Mouse (Mus musculus) kidney, postnatal 36 days (tissue): ENCODE measurements around the gene Ifna11.
"Not testable (repeated sequence)": the region's sequence is repeated elsewhere in the genome, so short reads cannot be mapped to it uniquely, and the experiment has no call there.

ENCODE experiments used
- DNase-seq, 2 experiments: peaks; one replicate each; pipeline ENCODE4 v3.0.0; 2021 to 2022; ENCODE audit warnings: mixed read lengths in 2 of 2

Ifna11 gene

GRCm38 (mm10) chr4:88819659-88820058 lies at the start of gene Ifna11:
TSS of gene Ifna11 (plus strand) at chr4:88819959.
- no peak for DNase-seq

GRCm38 (mm10) chr4:88773534-88773933 lies 46.2 kb upstream of the Ifna11 start, which contains the start of gene Gm13290:
TSS of gene Gm13290 (plus strand) at chr4:88773834.
- not testable (repeated sequence) for DNase-seq

- DNase-seq: not testable (repeated sequence)
Measured at GRCm38 (mm10) chr4:88776622-88777021, 43.1 kb upstream of the Ifna11 start, which contains the start of gene Gm13289. TSS of gene Gm13289 (plus strand) at chr4:88776922.

DNA sequence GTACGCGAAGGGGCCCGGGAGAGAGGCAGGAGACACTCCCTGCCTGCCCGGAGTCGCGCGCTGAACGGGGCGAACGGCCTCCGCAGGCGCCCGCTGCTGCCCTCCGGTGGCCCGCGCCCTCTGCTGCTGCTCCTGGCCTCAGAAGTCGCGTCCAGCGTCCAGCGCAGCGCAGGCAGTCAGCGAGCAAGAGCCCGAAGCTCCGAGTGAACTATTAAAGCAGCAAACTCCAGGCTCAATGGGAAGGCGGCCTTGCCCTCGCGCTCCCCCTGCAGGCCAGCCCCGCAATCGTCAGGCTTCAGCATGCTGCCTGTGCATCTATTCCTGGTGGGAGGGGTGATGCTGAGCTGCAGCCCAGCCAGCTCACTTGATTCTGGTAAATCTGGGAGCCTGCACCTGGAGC lies 40.2 kb upstream of the Ifna11 start, which contains the start of gene Gm13272:
TSS of gene Gm13272 (plus strand) at position 301 of the 400 bp plus-strand sequence.
- not testable (repeated sequence) for DNase-seq

DNA sequence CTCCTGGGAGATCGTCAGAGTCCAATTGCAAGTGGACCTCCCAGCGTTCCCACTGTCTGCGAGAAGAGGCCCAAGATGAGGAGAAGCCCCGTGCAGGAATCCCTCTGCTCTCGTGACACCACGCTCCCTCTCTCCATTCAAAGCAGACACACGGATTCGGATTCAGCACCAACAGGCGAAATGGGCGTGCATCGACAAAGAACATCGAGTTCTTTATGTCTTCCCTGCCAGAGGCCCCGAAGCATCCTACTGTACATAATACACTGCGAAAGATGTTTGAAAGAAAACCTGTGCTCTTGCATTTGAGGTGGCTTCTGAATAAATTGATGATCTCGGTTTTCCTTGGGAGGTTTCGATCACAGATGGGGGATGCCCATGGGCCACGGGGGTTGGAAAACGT lies 39.4 kb upstream of the Ifna11 start:
- DNase-seq: not testable (repeated sequence)

DNA sequence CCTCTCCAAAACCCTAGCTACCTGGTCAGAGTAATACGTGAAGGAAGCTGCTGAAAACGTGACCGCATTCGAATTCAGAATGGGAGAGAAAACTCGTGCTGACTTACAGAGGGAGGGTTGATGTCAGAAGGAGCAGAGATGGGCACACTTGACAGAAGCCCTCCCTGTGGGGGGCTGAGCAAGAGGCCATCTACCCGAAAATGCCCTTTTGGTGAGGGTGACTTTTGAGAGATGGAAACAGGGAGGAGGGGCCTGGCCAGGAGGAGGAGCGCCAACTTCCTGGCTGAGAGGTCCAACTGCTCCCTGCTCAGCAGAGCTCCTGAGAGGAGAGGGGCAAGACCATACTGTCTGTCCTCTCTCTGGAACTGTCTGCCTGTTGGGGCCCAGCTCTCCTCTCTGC lies 37.9 kb upstream of the Ifna11 start, which contains the start of gene Ifnz:
TSS of gene Ifnz (plus strand) at position 301 of the 400 bp plus-strand sequence.
- DNase-seq: not testable (repeated sequence)

DNA sequence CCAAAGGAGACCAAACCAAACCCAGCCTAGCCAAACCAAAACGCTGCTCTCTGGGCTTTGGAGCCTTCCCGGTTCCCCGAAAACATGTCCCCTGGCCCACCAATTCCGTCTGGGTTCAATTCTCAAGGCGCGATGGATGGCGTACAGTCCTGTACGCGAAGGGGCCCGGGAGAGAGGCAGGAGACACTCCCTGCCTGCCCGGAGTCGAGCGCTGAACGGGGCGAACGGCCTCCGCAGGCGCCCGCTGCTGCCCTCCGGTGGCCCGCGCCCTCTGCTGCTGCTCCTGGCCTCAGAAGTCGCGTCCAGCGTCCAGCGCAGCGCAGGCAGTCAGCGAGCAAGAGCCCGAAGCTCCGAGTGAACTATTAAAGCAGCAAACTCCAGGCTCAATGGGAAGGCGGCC lies 37.4 kb upstream of the Ifna11 start:
- peak; percentile 19 to 28 for DNase-seq

DNA sequence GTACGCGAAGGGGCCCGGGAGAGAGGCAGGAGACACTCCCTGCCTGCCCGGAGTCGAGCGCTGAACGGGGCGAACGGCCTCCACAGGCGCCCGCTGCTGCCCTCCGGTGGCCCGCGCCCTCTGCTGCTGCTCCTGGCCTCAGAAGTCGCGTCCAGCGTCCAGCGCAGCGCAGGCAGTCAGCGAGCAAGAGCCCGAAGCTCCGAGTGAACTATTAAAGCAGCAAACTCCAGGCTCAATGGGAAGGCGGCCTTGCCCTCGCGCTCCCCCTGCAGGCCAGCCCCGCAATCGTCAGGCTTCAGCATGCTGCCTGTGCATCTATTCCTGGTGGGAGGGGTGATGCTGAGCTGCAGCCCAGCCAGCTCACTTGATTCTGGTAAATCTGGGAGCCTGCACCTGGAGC lies 34.4 kb upstream of the Ifna11 start, which contains the start of gene Gm13276:
TSS of gene Gm13276 (plus strand) at position 301 of the 400 bp plus-strand sequence.
- DNase-seq: not testable (repeated sequence)

- peak; percentile 77 for DNase-seq
Measured at GRCm38 (mm10) chr4:88788402-88788801, 31.4 kb upstream of the Ifna11 start, which contains the start of gene Gm13277. TSS of gene Gm13277 (plus strand) at chr4:88788632.

DNA sequence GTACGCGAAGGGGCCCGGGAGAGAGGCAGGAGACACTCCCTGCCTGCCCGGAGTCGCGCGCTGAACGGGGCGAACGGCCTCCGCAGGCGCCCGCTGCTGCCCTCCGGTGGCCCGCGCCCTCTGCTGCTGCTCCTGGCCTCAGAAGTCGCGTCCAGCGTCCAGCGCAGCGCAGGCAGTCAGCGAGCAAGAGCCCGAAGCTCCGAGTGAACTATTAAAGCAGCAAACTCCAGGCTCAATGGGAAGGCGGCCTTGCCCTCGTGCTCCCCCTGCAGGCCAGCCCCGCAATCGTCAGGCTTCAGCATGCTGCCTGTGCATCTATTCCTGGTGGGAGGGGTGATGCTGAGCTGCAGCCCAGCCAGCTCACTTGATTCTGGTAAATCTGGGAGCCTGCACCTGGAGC lies 28.5 kb upstream of the Ifna11 start, which contains the start of gene Gm13278:
TSS of gene Gm13278 (plus strand) at position 301 of the 400 bp plus-strand sequence.
- not testable (repeated sequence) for DNase-seq

DNA sequence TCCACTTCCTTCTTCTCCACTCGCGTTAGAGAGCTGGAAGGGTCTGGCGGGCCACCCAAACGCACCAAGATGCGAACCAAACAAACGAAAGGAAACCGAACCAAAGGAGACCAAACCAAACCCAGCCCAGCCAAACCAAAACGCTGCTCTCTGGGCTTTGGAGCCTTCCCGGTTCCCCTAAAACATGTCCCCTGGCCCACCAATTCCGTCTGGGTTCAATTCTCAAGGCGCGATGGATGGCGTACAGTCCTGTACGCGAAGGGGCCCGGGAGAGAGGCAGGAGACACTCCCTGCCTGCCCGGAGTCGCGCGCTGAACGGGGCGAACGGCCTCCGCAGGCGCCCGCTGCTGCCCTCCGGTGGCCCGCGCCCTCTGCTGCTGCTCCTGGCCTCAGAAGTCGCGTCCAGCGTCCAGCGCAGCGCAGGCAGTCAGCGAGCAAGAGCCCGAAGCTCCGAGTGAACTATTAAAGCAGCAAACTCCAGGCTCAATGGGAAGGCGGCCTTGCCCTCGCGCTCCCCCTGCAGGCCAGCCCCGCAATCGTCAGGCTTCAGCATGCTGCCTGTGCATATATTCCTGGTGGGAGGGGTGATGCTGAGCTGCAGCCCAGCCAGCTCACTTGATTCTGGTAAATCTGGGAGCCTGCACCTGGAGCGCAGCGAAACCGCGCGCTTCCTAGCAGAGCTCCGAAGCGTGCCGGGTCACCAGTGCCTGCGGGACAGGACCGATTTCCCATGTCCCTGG lies 25.7 kb upstream of the Ifna11 start, which contains the start of gene Gm13275:
TSS of gene Gm13275 (plus strand) at position 552 of the 740 bp plus-strand sequence.
- DNase-seq: peak; percentile 14 to 46

- not testable (repeated sequence) for DNase-seq
Measured at GRCm38 (mm10) chr4:88797097-88797496, 22.7 kb upstream of the Ifna11 start, which contains the start of gene Gm13279. TSS of gene Gm13279 (plus strand) at chr4:88797397.

DNA sequence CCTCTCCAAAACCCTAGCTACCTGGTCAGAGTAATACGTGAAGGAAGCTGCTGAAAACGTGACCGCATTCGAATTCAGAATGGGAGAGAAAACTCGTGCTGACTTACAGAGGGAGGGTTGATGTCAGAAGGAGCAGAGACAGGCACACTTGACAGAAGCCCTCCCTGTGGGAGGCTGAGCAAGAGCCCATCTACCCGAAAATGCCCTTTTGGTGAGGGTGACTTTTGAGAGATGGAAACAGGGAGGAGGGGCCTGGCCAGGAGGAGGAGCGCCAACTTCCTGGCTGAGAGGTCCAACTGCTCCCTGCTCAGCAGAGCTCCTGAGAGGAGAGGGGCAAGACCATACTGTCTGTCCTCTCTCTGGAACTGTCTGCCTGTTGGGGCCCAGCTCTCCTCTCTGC lies 20.4 kb upstream of the Ifna11 start, which contains the start of gene Gm13285:
TSS of gene Gm13285 (plus strand) at position 301 of the 400 bp plus-strand sequence.
- not testable (repeated sequence) for DNase-seq

GRCm38 (mm10) chr4:88802954-88803353 lies 16.8 kb upstream of the Ifna11 start, which contains the start of gene Gm13287:
TSS of gene Gm13287 (plus strand) at chr4:88803254.
- not testable (repeated sequence) for DNase-seq

DNA sequence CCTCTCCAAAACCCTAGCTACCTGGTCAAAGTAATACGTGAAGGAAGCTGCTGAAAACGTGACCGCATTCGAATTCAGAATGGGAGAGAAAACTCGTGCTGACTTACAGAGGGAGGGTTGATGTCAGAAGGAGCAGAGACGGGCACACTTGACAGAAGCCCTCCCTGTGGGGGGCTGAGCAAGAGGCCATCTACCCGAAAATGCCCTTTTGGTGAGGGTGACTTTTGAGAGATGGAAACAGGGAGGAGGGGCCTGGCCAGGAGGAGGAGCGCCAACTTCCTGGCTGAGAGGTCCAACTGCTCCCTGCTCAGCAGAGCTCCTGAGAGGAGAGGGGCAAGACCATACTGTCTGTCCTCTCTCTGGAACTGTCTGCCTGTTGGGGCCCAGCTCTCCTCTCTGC lies 14.5 kb upstream of the Ifna11 start, which contains the start of gene Gm13288:
TSS of gene Gm13288 (plus strand) at position 301 of the 400 bp plus-strand sequence.
- DNase-seq: not testable (repeated sequence)

- DNase-seq: peak; percentile 32 to 53
Measured at GRCm38 (mm10) chr4:88805761-88806160, 14.0 kb upstream of the Ifna11 start.

GRCm38 (mm10) chr4:88815928-88816327 lies 3.8 kb upstream of the Ifna11 start, which contains the start of gene Ifna7:
TSS of gene Ifna7 (plus strand) at chr4:88816228.
- no peak for DNase-seq

DNA sequence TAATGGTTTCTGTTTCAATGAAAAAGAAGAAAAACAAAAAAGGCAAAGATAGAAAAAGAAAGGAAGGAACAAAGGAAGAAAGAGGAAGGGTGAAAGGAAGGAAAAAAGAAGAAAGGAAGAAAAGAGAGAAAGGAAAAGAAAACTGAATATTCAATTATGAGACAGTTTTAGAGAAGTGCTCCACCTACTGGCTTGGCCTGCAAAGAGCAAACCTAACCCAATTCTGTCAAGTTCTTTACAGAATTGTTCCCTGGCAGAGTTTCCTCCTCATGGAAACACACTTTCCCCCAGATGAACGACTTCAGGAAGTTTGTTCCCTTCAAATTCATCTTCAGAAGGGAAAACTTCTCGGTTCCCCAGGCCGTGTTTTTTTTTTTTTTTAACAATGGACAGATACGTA lies 3.2 kb downstream of the Ifna11 start:
- DNase-seq: peak in 1 of 2 experiments; percentile 50

DNA sequence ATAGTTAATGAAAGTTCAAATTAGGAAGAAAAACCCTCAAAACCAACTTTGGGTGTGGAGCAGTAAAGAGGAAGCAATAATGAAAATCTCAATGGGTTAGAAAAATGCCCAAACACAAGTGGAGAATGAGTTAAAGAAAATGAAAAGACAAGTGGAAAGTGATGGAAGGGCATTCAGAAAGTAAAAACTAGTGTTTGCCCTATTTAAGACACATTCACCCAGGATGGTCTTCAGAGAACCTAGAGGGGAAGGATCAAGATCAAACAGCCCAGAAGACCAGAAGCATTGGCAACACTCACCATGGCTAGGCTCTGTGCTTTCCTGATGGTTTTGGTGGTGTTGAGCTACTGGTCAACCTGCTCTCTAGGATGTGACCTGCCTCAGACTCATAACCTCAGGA lies 7.4 kb downstream of the Ifna11 start, which contains the start of gene Ifna6:
TSS of gene Ifna6 (plus strand) at position 301 of the 400 bp plus-strand sequence.
- DNase-seq: not testable (repeated sequence)

DNA sequence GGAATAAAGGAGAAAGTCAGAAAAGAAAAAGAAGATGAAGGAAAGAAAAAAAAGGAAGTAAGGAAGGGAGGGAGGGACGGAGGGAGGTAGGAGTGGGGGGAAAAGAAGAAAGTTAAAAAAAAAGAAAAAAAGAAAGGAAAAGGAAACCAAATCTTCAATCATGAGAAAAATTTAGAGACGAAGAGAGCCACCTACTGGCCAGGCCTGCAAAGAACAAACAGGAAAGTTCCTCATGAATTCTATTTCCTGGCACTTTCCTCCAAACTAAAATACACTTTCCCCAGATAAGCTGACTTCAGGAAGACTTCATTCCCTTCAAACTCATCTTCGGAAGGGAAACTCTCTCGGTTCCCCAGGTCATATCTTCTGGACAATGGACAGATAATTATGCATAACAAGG lies 10.8 kb downstream of the Ifna11 start:
- DNase-seq: peak; percentile 7 to 66

DNA sequence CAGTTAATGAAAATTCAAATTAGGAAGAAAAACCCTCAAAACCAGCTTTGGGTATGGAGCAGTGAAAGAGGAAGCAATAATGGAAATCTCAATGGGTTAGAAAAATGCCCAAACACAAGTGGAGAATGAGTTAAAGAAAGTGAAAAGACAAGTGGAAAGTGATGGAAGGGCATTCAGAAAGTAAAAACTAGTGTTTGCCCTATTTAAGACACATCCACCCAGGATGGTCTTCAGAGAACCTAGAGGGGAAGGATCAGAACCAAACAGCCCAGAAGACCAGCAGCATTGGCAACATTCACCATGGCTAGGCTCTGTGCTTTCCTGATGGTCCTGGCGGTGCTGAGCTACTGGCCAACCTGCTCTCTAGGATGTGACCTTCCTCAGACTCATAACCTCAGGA lies 15.5 kb downstream of the Ifna11 start, which contains the start of gene Ifna5:
TSS of gene Ifna5 (plus strand) at position 301 of the 400 bp plus-strand sequence.
- not testable (repeated sequence) for DNase-seq

DNA sequence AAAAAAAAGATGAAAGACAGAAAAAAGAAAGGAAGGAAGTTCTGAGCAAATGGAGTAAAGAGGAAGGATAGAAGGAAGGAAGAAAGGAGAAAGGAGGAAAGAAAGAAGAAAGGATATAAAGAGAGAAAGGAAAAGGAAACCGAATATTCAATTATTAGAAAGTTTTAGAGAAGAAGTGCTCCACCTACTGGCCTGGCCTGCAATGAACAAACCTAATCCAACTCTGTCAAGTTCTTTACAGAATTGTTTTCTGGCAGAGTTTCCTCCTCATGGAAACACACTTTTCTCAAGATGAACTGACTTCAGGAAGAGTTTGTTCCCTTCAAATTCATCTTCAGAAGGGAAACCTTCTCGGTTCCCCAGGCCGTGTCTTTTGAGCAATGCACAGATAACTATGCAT lies 19.1 kb downstream of the Ifna11 start:
- peak in 1 of 2 experiments; percentile 58 for DNase-seq

- DNase-seq: no peak
Measured at GRCm38 (mm10) chr4:88840058-88840457, 20.3 kb downstream of the Ifna11 start.
